Mouse (Mus musculus): ENCODE measurements around the gene Vmn2r61. TPM values are rescaled to one million over a fixed set of nuclear protein-coding genes. Genes with fewer than 3 reads are reported as not detected.

Gene Vmn2r61
- not detected for polyA plus RNA-seq (2017; shearing (Covaris generic))

GRCm38 (mm10) chr7:42259753-42260152 lies at the start of gene Vmn2r61:
TSS of gene Vmn2r61 (plus strand) at chr7:42260053.

Other genes with a start within 250 kb of the Vmn2r61 start
- under 1 TPM; 0.01 to 0.15 TPM for gene Vmn2r59, start 201.0 kb upstream of the Vmn2r61 start, polyA plus RNA-seq (2017; shearing (Covaris generic))
- gene Vmn2r60, start 152.3 kb upstream of the Vmn2r61 start, polyA plus RNA-seq (2017; shearing (Covaris generic)) = under 1 TPM; 0.02 to 0.05 TPM
- not detected for gene 4933421I07Rik, start 188.1 kb downstream of the Vmn2r61 start, polyA plus RNA-seq (2017; shearing (Covaris generic))
- gene Zfp141, start 245.7 kb downstream of the Vmn2r61 start, polyA plus RNA-seq (2017; shearing (Covaris generic)) = 10 to 100 TPM; 22.8 to 24.2 TPM

Data from activated CD4-positive, CD25-positive, alpha-beta regulatory T cell (primary cell).